Mouse (Mus musculus): ENCODE measurements around the gene Gm49380. TPM values are rescaled to one million over a fixed set of nuclear protein-coding genes. Genes with fewer than 3 reads are reported as not detected.

The Gm49380 gene
- polyA plus RNA-seq, 1 experiment = 1.6 TPM

DNA sequence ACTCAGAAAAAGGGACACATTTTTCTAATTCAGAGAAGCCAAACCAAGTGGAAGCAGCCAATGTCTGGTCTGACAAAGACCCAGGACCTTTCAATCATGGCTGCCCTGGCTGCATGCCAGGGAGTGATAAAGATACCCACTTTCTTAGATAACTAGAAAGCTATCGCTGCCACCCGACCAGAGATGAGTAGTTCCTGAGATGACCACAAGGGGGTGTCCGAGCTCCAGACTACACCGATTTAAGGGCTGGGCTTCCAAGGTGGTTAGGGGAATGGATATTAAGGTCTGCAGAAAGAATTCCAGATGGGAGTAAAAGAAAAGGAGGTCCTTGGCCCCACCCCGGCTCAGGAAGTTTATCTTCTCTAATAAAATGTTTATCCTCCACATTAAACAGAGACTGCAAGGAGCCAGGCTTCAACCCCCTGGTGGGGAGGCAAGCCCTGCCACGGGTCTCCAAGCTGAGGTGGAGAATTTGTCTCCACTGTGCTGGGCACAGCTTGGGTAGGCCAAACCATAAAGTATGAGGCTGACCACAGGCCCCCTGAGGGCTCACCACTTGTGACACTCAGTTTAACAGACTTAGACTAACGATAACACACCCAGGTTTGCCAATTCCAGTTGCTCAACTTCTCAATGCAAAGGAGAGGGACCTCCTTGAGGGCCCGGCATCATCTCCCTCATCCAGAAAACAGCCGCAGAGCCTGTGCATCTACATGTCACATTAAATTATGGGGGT, 3.8 kb downstream of the Gm49380 start:
- Histone ChIP-seq H3K36me3 (ENCODE audit: control insufficient read depth, insufficient read depth, low read length) (no peaks in the 10 kb centered on the region; the same call in 1 of the 2 replicates), H3K4me3 (ENCODE audit: control insufficient read depth, low read depth, low read length) (no peak overlapping the region), H3K27ac (ENCODE audit: control insufficient read depth, insufficient read depth, low read depth, low read length) (no peak overlapping the region), H3K27me3 (ENCODE audit: control insufficient read depth, insufficient read depth, low read length) (no peaks in the 10 kb centered on the region), H3K4me1 (ENCODE audit: control insufficient read depth, insufficient read depth, low read length) (peaks cover 26% of the 10 kb centered on the region)
- TF ChIP-seq POLR2A (IDR thresholded peaks at IDR 0.05; ENCODE audit: control insufficient read depth, low read depth, low read length) (no peak), CTCF (IDR thresholded peaks at IDR 0.05; ENCODE audit: control insufficient read depth, insufficient read depth, insufficient replicate concordance, low read depth, low read length) (peak; percentile 58; the same call in 1 of the 2 replicates)

DNA sequence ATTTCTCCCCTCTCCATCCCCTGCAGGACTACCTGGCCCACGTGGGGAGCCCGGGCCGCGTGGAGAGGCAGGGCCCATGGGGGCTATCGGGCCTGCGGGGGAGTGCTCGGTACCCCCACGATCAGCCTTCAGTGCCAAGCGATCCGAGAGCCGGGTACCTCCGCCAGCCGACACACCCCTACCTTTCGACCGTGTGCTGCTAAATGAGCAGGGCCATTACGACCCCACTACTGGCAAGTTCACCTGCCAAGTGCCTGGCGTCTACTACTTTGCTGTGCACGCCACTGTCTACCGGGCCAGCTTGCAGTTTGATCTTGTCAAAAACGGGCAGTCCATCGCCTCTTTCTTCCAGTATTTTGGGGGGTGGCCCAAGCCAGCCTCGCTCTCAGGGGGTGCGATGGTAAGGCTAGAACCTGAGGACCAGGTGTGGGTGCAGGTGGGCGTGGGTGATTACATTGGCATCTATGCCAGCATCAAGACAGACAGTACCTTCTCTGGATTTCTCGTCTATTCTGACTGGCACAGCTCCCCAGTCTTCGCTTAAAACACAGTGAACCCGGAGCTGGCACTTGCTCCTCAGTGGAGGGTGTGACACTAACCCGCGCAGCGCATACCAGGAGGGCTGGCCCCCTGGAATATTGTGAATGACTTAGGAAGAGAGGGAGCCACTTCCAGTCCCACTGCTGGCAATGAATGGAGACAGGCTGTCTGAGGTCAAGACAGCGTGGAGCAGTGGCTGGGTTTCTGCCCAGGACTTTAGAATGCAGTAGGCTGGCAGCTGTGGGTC, 4.8 kb downstream of the Gm49380 start:
- H3K36me3 ChIP-seq (ENCODE audit: control insufficient read depth, insufficient read depth, low read length) = no peaks in the 10 kb centered on the region; the same call in 1 of the 2 replicates
- H3K27ac ChIP-seq (ENCODE audit: control insufficient read depth, insufficient read depth, low read depth, low read length) = no peak overlapping the region
- peak overlapping the region; percentile 37 for H3K4me3 ChIP-seq (ENCODE audit: control insufficient read depth, low read depth, low read length)

DNA sequence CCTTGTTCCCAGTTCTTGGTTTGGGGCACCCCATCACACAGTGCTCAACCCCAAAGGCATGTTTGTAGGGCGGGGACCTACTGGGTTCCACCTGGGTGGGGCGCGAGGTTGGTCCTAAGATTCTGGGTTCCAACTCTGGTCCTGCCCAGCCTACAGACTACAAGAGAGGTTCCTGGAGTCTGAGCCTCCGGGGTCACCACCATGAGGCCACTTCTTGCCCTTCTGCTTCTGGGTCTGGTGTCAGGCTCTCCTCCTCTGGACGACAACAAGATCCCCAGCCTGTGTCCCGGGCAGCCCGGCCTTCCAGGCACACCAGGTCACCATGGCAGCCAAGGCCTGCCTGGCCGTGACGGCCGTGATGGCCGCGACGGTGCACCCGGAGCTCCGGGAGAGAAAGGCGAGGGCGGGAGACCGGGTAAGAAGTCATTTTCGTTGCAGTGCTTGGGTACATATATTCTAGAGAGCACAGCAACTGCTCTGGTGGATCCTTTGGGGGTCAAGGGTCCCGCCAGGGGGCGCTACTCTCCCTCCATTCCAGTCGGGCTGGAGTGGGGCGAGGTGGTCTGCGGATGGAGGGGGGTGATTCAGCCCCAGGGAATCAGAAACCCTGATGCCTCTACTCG, 5.6 kb downstream of the Gm49380 start:
- H3K36me3 ChIP-seq (ENCODE audit: control insufficient read depth, insufficient read depth, low read length) = no peaks in the 10 kb centered on the region; the same call in 1 of the 2 replicates
- TF ChIP-seq CTCF (IDR thresholded peaks at IDR 0.05; ENCODE audit: control insufficient read depth, insufficient read depth, insufficient replicate concordance, low read depth, low read length) (peak; percentile 57; the same call in 1 of the 2 replicates), POLR2A (IDR thresholded peaks at IDR 0.05; ENCODE audit: control insufficient read depth, low read depth, low read length) (no peak)
- no peaks in the 10 kb centered on the region for H3K27me3 ChIP-seq (ENCODE audit: control insufficient read depth, insufficient read depth, low read length)
- H3K4me3 ChIP-seq (ENCODE audit: control insufficient read depth, low read depth, low read length) = peak overlapping the region; percentile 66
- peaks cover 26% of the 10 kb centered on the region for H3K4me1 ChIP-seq (ENCODE audit: control insufficient read depth, insufficient read depth, low read length)
- H3K27ac ChIP-seq (ENCODE audit: control insufficient read depth, insufficient read depth, low read depth, low read length) = no peak overlapping the region

More for the DNA sequence above, 4.8 kb downstream of the Gm49380 start:
- H3K4me1 ChIP-seq (ENCODE audit: control insufficient read depth, insufficient read depth, low read length) = peaks cover 26% of the 10 kb centered on the region
- TF ChIP-seq POLR2A (IDR thresholded peaks at IDR 0.05; ENCODE audit: control insufficient read depth, low read depth, low read length) = no peak
- no peaks in the 10 kb centered on the region for H3K27me3 ChIP-seq (ENCODE audit: control insufficient read depth, insufficient read depth, low read length)

DNA sequence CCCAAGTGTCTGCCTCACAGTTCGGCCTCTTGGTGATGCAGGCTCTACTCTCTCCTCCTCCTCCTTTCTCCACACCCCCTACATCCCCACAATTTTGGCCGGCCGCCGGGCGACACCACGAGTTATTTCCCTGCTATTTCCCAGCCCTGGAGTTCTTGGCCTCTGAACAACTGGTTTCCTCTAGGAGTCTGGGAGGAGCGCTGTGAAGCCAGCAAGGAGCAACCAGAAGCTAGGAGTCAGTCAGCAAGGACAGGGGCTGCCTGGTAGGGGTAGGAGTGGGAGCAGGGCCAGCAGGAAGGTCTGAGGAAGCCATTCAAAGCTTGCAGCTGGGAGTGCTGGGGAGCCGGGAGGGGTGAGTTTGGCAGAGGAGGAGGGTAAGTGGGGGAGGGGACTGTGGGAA, 6.2 kb downstream of the Gm49380 start, which contains the start of gene C1qtnf5:
Gene C1qtnf5, plus strand, starts transcription at position 136 of the 400 bp plus-strand sequence.
- peak within 1 kb of the TSS; percentile 66 for H3K4me3 ChIP-seq (ENCODE audit: control insufficient read depth, low read depth, low read length)
- peaks cover 26% of the 10 kb centered on the region for H3K4me1 ChIP-seq (ENCODE audit: control insufficient read depth, insufficient read depth, low read length)
- no peaks in the 10 kb centered on the region; the same call in 1 of the 2 replicates for H3K36me3 ChIP-seq (ENCODE audit: control insufficient read depth, insufficient read depth, low read length)
- TF ChIP-seq CTCF (IDR thresholded peaks at IDR 0.05; ENCODE audit: control insufficient read depth, insufficient read depth, insufficient replicate concordance, low read depth, low read length) = no peak
- no peak for TF ChIP-seq POLR2A (IDR thresholded peaks at IDR 0.05; ENCODE audit: control insufficient read depth, low read depth, low read length)
- H3K27me3 ChIP-seq (ENCODE audit: control insufficient read depth, insufficient read depth, low read length) = no peaks in the 10 kb centered on the region
- H3K27ac ChIP-seq (ENCODE audit: control insufficient read depth, insufficient read depth, low read depth, low read length) = peak within 1 kb of the TSS; percentile 16; the same call in 1 of the 2 replicates

DNA sequence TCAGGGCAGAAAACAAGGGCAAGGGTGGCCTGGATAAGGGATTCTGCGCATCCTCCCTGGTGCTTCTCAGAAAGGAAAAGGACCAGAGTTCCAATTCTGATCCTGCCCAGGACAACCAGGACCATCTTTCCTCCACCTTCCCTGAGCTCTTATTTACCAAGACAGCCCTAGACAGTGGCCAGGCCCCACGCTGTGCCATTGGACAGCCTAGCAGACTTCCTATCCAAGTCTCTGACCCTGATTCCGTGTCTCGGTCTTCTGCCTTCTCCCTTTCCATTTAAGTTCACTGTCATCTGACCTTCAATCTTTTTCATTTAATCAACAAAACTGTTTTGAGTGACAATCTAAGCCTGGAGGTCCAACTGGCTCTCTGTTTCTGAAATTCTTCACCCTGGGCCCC, 6.7 kb downstream of the Gm49380 start:
- no peak for TF ChIP-seq CTCF (IDR thresholded peaks at IDR 0.05; ENCODE audit: control insufficient read depth, insufficient read depth, insufficient replicate concordance, low read depth, low read length)
- no peak for TF ChIP-seq POLR2A (IDR thresholded peaks at IDR 0.05; ENCODE audit: control insufficient read depth, low read depth, low read length)
- no peak overlapping the region for H3K4me3 ChIP-seq (ENCODE audit: control insufficient read depth, low read depth, low read length)
- H3K27ac ChIP-seq (ENCODE audit: control insufficient read depth, insufficient read depth, low read depth, low read length) = no peak overlapping the region
- no peaks in the 10 kb centered on the region; the same call in 1 of the 2 replicates for H3K36me3 ChIP-seq (ENCODE audit: control insufficient read depth, insufficient read depth, low read length)
- no peaks in the 10 kb centered on the region for H3K27me3 ChIP-seq (ENCODE audit: control insufficient read depth, insufficient read depth, low read length)
- peaks cover 29% of the 10 kb centered on the region for H3K4me1 ChIP-seq (ENCODE audit: control insufficient read depth, insufficient read depth, low read length)

DNA sequence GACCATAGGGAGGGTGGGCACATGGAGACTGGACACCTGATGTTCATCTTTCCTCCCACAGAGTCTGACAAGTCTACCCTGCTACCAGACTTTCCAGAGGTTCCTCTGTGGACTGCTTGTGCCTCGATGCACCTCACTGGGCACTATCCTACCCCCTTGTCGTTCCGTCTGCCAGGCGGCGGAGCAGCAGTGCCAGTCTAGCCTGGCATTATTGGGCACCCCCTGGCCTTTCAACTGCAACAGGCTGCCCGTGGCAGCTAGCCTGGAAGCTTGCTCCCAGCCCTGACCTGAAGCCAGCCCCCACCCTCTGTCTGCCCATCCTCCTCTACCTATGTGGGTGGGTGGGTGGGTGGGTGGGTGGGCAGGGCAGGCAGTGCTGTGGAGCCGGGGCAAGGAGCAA, 7.1 kb downstream of the Gm49380 start:
- no peaks in the 10 kb centered on the region for H3K27me3 ChIP-seq (ENCODE audit: control insufficient read depth, insufficient read depth, low read length)
- TF ChIP-seq CTCF (IDR thresholded peaks at IDR 0.05; ENCODE audit: control insufficient read depth, insufficient read depth, insufficient replicate concordance, low read depth, low read length) = no peak
- TF ChIP-seq POLR2A (IDR thresholded peaks at IDR 0.05; ENCODE audit: control insufficient read depth, low read depth, low read length) = no peak
- no peak overlapping the region for H3K27ac ChIP-seq (ENCODE audit: control insufficient read depth, insufficient read depth, low read depth, low read length)
- H3K36me3 ChIP-seq (ENCODE audit: control insufficient read depth, insufficient read depth, low read length) = no peaks in the 10 kb centered on the region; the same call in 1 of the 2 replicates
- H3K4me3 ChIP-seq (ENCODE audit: control insufficient read depth, low read depth, low read length) = no peak overlapping the region
- H3K4me1 ChIP-seq (ENCODE audit: control insufficient read depth, insufficient read depth, low read length) = peaks cover 33% of the 10 kb centered on the region

DNA sequence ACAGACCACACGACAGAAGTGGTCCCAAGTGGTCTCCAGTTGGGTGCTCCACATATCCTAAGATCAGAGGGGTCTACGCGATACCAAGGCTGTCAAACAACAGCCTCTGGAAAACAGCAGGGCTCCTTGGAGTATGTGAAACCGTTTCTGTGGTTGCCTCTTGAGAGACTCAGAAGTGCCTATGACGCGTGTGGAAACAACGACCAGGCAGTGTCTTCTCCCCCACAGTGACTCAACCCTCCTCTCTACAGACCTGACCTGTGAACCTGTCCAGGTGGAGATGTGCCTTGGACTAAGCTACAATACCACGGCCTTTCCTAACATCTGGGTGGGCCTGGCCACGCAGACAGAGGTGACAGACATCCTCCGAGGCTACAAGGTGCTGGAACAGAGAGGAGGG, 7.5 kb downstream of the Gm49380 start:
- peaks cover 34% of the 10 kb centered on the region for H3K4me1 ChIP-seq (ENCODE audit: control insufficient read depth, insufficient read depth, low read length)
- no peak overlapping the region for H3K27ac ChIP-seq (ENCODE audit: control insufficient read depth, insufficient read depth, low read depth, low read length)
- no peaks in the 10 kb centered on the region for H3K27me3 ChIP-seq (ENCODE audit: control insufficient read depth, insufficient read depth, low read length)
- TF ChIP-seq CTCF (IDR thresholded peaks at IDR 0.05; ENCODE audit: control insufficient read depth, insufficient read depth, insufficient replicate concordance, low read depth, low read length) (no peak), POLR2A (IDR thresholded peaks at IDR 0.05; ENCODE audit: control insufficient read depth, low read depth, low read length) (no peak)
- H3K4me3 ChIP-seq (ENCODE audit: control insufficient read depth, low read depth, low read length) = no peak overlapping the region
- H3K36me3 ChIP-seq (ENCODE audit: control insufficient read depth, insufficient read depth, low read length) = no peaks in the 10 kb centered on the region; the same call in 1 of the 2 replicates

All from testis, adult 2 months (tissue).